Mouse (Mus musculus): ENCODE data around the gene Peli3. TPM values are rescaled to one million over a fixed set of nuclear protein-coding genes. Genes with fewer than 3 reads are reported as not detected.
A peak's percentile ranks its signal among the peaks of the same experiment; 100 is the strongest.
"Not testable (repeated sequence)": the region's sequence is repeated elsewhere in the genome, so short reads cannot be mapped to it uniquely, and the experiment has no call there.

Peli3 gene
- polyA plus RNA-seq (2015; fragmentation: Nextera tagmentation; extraction: Ambion mirVana): 12.0 and 13.2 TPM in 2 replicates

DNA sequence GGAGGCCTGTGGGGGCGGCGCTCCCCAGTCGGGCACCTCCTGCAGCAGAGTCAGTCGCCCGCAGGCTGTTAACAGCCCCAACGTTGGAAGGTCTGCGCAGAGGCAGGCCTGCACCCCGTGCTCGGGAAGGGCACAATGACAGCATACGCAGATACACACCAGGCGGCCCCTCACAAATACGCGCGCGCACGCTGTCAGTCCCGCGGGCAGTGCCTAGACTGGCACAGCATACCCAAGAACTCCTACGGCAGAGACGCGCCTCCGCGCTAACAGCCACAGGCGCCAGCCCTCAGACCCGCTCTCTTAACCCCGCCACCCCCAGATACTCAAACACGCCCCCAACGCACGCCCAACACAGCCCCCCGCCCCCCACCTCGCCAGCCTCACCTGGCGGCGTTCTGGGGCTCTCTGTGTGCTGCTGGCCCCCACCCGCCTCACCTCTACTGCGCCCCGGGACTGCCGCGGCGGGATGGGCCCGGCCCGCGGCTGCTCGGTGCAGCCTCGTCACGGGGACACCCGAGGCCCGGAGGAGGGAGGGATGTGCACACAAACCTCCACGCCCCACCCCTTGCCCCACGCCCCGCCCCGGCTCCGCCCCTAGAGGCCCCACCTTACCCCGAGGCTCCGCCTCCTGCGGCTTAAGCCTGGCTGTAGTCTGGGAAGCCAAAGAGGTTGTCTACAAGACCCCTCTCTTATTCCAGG, at the start of gene Peli3:
TSS of gene Peli3 (minus strand) at position 577 of the 702 bp plus-strand sequence.
- Histone ChIP-seq H3K9ac (replicated peaks) (peak within 1 kb of the TSS; percentile 89), H3K9me3 (replicated peaks) (no peaks in the 10 kb centered on the region), H3K27me3 (replicated peaks) (0 out of 2 replicates have a peak, but pooled peaks cover 3% of the 10 kb centered on the region), H3K4me1 (peaks cover 20% of the 10 kb centered on the region), H3K36me3 (0 out of 2 replicates have a peak, but pooled peaks cover under 1% of the 10 kb centered on the region), H3K27ac (replicated peaks) (peak within 1 kb of the TSS; percentile 85), H3K4me3 (replicated peaks) (peak within 1 kb of the TSS; percentile 79), H3K4me2 (peak within 1 kb of the TSS; percentile 82)
- under 1% methylated on average over 45 of the region's 55 CpGs for WGBS
- ATAC-seq (ENCODE audit: low FRiP score): peak; percentile 97

- H3K27me3 ChIP-seq (replicated peaks): peaks cover 35% of the 10 kb centered on the region
- no peaks in the 10 kb centered on the region for H3K36me3 ChIP-seq
- no peak overlapping the region for H3K9ac ChIP-seq (replicated peaks)
- no peak overlapping the region for H3K27ac ChIP-seq (replicated peaks)
- 17% methylated on average over 8 of the region's 8 CpGs for WGBS
- H3K9me3 ChIP-seq (replicated peaks): no peaks in the 10 kb centered on the region
- no peak overlapping the region for H3K4me2 ChIP-seq
- ATAC-seq (ENCODE audit: low FRiP score): no peak
- no peak overlapping the region for H3K4me3 ChIP-seq (replicated peaks)
- peaks cover 59% of the 10 kb centered on the region for H3K4me1 ChIP-seq
Measured at GRCm38 (mm10) chr19:4992371-4992770, 49.4 kb upstream of the Peli3 start.

DNA sequence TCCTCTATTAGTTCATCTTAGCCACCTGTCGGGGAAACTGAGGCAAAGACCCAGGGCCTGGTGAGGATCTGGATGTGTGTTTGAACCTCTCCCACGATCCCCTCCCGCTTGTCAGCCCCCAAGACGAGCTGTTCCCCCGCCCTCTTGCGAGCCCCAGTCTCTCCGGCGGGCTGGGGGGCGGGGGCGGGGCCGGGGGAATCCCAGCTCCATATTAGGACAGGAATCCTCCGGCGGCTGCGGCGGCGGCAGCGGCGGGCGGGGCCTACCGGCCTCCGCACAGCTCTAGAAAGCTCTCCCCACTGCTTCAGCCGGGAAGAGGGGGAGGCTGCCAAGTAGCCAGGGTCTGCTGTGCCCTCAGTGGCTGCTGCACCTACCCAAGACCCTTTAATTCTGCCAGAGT, 47.8 kb upstream of the Peli3 start:
- peaks cover 55% of the 10 kb centered on the region for H3K4me1 ChIP-seq
- peak overlapping the region; percentile 52 for H3K4me3 ChIP-seq (replicated peaks)
- H3K9ac ChIP-seq (replicated peaks): peak overlapping the region; percentile 31; the same call in 1 of the 2 replicates
- peak; percentile 21; the same call in 1 of the 2 replicates for ATAC-seq (ENCODE audit: low FRiP score)
- 0 out of 2 replicates have a peak, but pooled peaks cover 7% of the 10 kb centered on the region for H3K36me3 ChIP-seq
- 3% methylated on average over 12 of the region's 22 CpGs for WGBS
- peak overlapping the region; percentile 75; the same call in 1 of the 2 replicates for H3K27ac ChIP-seq (replicated peaks)
- H3K9me3 ChIP-seq (replicated peaks): no peaks in the 10 kb centered on the region
- peak overlapping the region; percentile 76 for H3K4me2 ChIP-seq
- H3K27me3 ChIP-seq (replicated peaks): peaks cover 49% of the 10 kb centered on the region

DNA sequence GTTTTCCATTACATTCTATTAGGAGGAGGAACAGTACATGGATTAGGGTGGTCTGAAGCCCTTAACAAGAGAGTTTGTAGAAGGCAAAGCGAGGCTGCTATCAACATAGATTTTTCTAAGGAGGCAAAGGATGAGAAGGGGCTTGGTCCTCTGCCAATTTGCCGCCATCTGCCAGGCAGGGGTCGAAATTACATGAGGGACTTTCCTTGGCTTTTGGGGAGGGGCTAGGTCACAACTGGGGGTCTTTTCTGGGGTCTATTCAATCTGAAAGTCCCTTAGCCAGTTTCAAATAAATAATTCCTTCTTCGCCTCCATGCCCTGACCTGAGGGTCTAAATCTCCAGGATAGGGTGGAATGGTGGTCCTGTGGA, 47.3 kb upstream of the Peli3 start, which contains the start of gene Npas4:
TSS of gene Npas4 (minus strand) at position 61 of the 370 bp plus-strand sequence.
- ATAC-seq (ENCODE audit: low FRiP score): peak; percentile 4; the same call in 1 of the 2 replicates
- peaks cover 55% of the 10 kb centered on the region for H3K4me1 ChIP-seq
- peak within 1 kb of the TSS; percentile 63 for H3K9ac ChIP-seq (replicated peaks)
- peak within 1 kb of the TSS; percentile 75 for H3K27ac ChIP-seq (replicated peaks)
- H3K4me2 ChIP-seq: peak within 1 kb of the TSS; percentile 76
- 0 out of 2 replicates have a peak, but pooled peaks cover 7% of the 10 kb centered on the region for H3K36me3 ChIP-seq
- 16% methylated on average over 4 of the region's 4 CpGs for WGBS
- peak within 1 kb of the TSS; percentile 52 for H3K4me3 ChIP-seq (replicated peaks)
- H3K27me3 ChIP-seq (replicated peaks): peaks cover 53% of the 10 kb centered on the region
- no peaks in the 10 kb centered on the region for H3K9me3 ChIP-seq (replicated peaks)

GRCm38 (mm10) chr19:4989434-4990255, 46.7 kb upstream of the Peli3 start:
- ATAC-seq (ENCODE audit: low FRiP score): peak; percentile 84
- peaks cover 56% of the 10 kb centered on the region for H3K27me3 ChIP-seq (replicated peaks)
- peak overlapping the region; percentile 75 for H3K27ac ChIP-seq (replicated peaks)
- H3K4me1 ChIP-seq: peaks cover 50% of the 10 kb centered on the region
- WGBS: 10% methylated on average over 45 of the region's 47 CpGs
- 0 out of 2 replicates have a peak, but pooled peaks cover 7% of the 10 kb centered on the region for H3K36me3 ChIP-seq
- no peaks in the 10 kb centered on the region for H3K9me3 ChIP-seq (replicated peaks)
- H3K9ac ChIP-seq (replicated peaks): peak overlapping the region; percentile 63
- H3K4me3 ChIP-seq (replicated peaks): peak overlapping the region; percentile 52
- peak overlapping the region; percentile 76 for H3K4me2 ChIP-seq

DNA sequence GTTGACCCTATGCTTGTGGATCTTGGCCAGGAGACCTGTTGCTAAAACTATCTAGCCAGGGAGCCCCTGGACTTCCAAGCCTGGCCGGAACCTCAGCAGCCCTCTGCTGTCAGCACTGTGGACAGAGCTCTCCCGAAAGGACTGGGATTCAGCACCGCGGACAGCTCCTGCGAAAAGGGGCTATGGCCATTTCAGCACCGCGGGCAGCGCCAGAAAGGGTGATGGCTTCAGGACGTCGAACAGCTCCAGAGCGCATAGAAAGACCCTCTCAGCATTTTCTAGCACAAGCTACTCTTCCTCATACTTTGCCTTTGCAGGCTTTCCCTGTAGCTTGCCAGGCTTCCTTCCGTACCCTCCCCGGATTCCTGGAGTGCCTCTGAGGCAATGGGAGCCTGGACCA, 46.1 kb upstream of the Peli3 start:
- Histone ChIP-seq H3K27me3 (replicated peaks) (peaks cover 62% of the 10 kb centered on the region), H3K4me3 (replicated peaks) (peak overlapping the region; percentile 52), H3K27ac (replicated peaks) (peak overlapping the region; percentile 75; the same call in 1 of the 2 replicates), H3K36me3 (0 out of 2 replicates have a peak, but pooled peaks cover 7% of the 10 kb centered on the region), H3K4me2 (peak overlapping the region; percentile 76), H3K4me1 (peaks cover 44% of the 10 kb centered on the region), H3K9me3 (replicated peaks) (no peaks in the 10 kb centered on the region), H3K9ac (replicated peaks) (peak overlapping the region; percentile 63)
- ATAC-seq (ENCODE audit: low FRiP score): no peak
- 4% methylated on average over 13 of the region's 13 CpGs for WGBS

DNA sequence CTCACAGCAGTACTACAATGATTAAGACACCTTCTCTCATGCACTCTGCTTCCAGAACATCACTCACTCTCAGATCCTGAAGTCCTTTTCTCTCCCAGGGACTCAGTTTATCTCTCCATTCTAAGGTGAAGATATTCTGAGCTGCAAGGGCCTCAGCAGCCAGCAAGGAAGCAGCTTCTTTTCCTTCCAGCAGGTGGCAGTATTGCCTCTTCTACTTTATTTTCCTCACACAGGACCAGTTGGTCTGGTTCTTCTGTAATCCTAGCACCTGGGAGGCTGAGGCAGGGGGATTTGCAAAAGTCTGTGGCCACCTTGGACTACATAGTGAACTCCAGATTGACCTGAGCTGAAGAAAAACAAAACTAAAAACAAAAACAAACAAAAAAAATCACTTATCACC, 38.8 kb upstream of the Peli3 start:
- no peak overlapping the region for H3K4me2 ChIP-seq
- H3K4me3 ChIP-seq (replicated peaks): no peak overlapping the region
- H3K9ac ChIP-seq (replicated peaks): no peak overlapping the region
- H3K9me3 ChIP-seq (replicated peaks): no peaks in the 10 kb centered on the region
- H3K27me3 ChIP-seq (replicated peaks): peaks cover 41% of the 10 kb centered on the region
- ATAC-seq (ENCODE audit: low FRiP score): no peak
- no peak overlapping the region for H3K27ac ChIP-seq (replicated peaks)
- no peaks in the 10 kb centered on the region for H3K4me1 ChIP-seq
- H3K36me3 ChIP-seq: 0 out of 2 replicates have a peak, but pooled peaks cover 7% of the 10 kb centered on the region

GRCm38 (mm10) chr19:4968236-4968635, 25.3 kb upstream of the Peli3 start:
- 90% methylated on average over 2 of the region's 2 CpGs for WGBS
- no peak overlapping the region for H3K9ac ChIP-seq (replicated peaks)
- H3K27ac ChIP-seq (replicated peaks): no peak overlapping the region
- H3K9me3 ChIP-seq (replicated peaks): no peaks in the 10 kb centered on the region
- H3K4me1 ChIP-seq: peaks cover 3% of the 10 kb centered on the region
- no peaks in the 10 kb centered on the region for H3K27me3 ChIP-seq (replicated peaks)
- no peak overlapping the region for H3K4me2 ChIP-seq
- no peak overlapping the region for H3K4me3 ChIP-seq (replicated peaks)
- no peak for ATAC-seq (ENCODE audit: low FRiP score)
- H3K36me3 ChIP-seq: peaks cover 32% of the 10 kb centered on the region

DNA sequence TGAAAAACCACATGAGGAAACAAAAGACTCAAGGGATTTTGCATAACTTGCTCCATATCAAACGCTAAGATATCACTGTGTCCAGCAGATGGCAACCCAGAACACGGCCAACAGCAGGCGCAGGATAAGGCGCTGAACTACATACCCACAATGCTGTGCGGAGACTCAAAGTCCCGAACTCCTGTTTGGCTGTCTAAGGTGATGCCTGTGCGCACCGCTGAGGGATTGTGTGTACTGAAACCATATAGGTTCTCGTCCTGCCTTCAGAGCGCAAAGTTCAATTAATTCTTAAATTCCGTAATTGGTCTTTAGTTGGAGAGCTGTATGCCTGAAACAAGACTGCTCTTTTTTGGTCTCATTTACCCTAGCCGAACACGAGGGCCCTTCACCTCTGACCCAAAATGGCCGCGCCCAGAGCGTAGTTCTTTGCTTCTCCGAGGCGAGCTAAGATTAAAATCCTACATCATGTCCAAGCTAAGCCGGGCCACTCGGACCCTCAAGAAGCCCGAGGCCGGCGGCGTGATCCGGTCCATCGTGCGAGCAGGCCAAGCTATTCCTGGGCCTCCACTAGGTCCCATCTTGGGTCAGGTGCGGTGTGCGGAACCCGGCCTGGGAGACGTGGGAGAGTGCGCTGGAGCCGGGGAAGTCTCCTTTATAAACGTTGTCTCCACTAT, 19.1 kb upstream of the Peli3 start, which contains the start of gene Mrpl11:
TSS of gene Mrpl11 (plus strand) at position 220 of the 674 bp plus-strand sequence.
- H3K9ac ChIP-seq (replicated peaks): peak within 1 kb of the TSS; percentile 90
- H3K27ac ChIP-seq (replicated peaks): peak within 1 kb of the TSS; percentile 87
- peak within 1 kb of the TSS; percentile 73 for H3K4me2 ChIP-seq
- peaks cover 16% of the 10 kb centered on the region for H3K4me1 ChIP-seq
- H3K9me3 ChIP-seq (replicated peaks): no peaks in the 10 kb centered on the region
- ATAC-seq (ENCODE audit: low FRiP score): peak; percentile 95
- no peaks in the 10 kb centered on the region for H3K27me3 ChIP-seq (replicated peaks)
- under 1% methylated on average over 34 of the region's 34 CpGs for WGBS
- H3K4me3 ChIP-seq (replicated peaks): peak within 1 kb of the TSS; percentile 85
- peaks cover 25% of the 10 kb centered on the region for H3K36me3 ChIP-seq

GRCm38 (mm10) chr19:4948641-4949040, 5.7 kb upstream of the Peli3 start:
- not testable (repeated sequence) for ATAC-seq (ENCODE audit: low FRiP score); H3K27me3 ChIP-seq (replicated peaks); H3K4me1 ChIP-seq; H3K36me3 ChIP-seq; H3K9me3 ChIP-seq (replicated peaks); H3K27ac ChIP-seq (replicated peaks); H3K4me3 ChIP-seq (replicated peaks); H3K9ac ChIP-seq (replicated peaks); H3K4me2 ChIP-seq
- WGBS: 82% methylated on average over 9 of the region's 9 CpGs

DNA sequence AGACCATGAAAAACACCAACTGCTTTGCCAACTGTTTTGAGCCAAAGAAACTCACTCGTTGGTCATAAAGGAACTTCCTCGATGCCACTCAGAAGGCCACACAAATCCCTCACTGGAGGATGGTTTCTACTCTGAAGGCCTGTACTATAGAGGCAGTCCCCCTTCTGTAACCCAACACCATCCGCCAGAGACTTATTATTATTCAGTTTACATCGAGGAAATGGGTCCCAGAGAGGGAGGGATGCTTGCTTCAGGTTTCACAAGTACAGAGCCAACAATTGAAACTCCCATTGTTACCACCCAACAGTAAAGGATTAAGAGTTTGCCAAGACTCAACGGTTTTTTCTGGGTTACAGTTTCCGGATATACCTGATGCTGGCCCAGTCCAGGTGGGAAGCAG, 2.6 kb upstream of the Peli3 start:
- H3K4me3 ChIP-seq (replicated peaks): no peak overlapping the region
- WGBS: 34% methylated on average over 6 of the region's 6 CpGs
- H3K4me2 ChIP-seq: no peak overlapping the region
- no peaks in the 10 kb centered on the region for H3K36me3 ChIP-seq
- H3K4me1 ChIP-seq: peaks cover 20% of the 10 kb centered on the region
- no peak for ATAC-seq (ENCODE audit: low FRiP score)
- no peak overlapping the region for H3K27ac ChIP-seq (replicated peaks)
- no peak overlapping the region for H3K9ac ChIP-seq (replicated peaks)
- H3K27me3 ChIP-seq (replicated peaks): 0 out of 2 replicates have a peak, but pooled peaks cover 3% of the 10 kb centered on the region
- H3K9me3 ChIP-seq (replicated peaks): no peaks in the 10 kb centered on the region

Data from neural tube, embryonic 15.5 days (tissue).